Mouse (Mus musculus) embryonic facial prominence, embryonic 12.5 days (tissue): Measurements from ENCODE around the gene Notum. TPM values are rescaled to one million over a fixed set of nuclear protein-coding genes. Genes with fewer than 3 reads are reported as not detected.

Experiments used
- ATAC-seq: fragments of 200-750 bp; cut with Nextera tagmentation; 2 replicates; pipeline ENCODE4 v1.8.0; 2017; ENCODE audit not compliant: insufficient number of reproducible peaks, insufficient read depth, low FRiP score, low TSS enrichment
- H3K27ac ChIP-seq: fragments of 300-500 bp; sonication (generic); 2 replicates; pipeline ENCODE4 v1.5.1; 2016; ENCODE audit warnings: mild to moderate bottlenecking
- H3K27me3 ChIP-seq: fragments of 300-500 bp; sonication (generic); 2 replicates; pipeline ENCODE4 v1.6.1; 2016; ENCODE audit warnings: mild to moderate bottlenecking, moderate library complexity
- H3K36me3 ChIP-seq: fragments of 300-500 bp; sonication (generic); 2 replicates; pipeline ENCODE4 v1.6.1; 2016; ENCODE audit warnings: mild to moderate bottlenecking
- H3K4me1 ChIP-seq: fragments of 300-500 bp; sonication (generic); 2 replicates; pipeline ENCODE4 v1.6.1; 2016
- H3K4me2 ChIP-seq: fragments of 300-500 bp; sonication (generic); replicated peaks from 2 replicates; pipeline ENCODE4 v1.6.1; 2016; ENCODE audit warnings: mild to moderate bottlenecking, moderate library complexity
- H3K4me3 ChIP-seq: fragments of 300-500 bp; sonication (generic); 2 replicates; pipeline ENCODE4 v1.5.1; 2016; ENCODE audit warnings: mild to moderate bottlenecking
- H3K9ac ChIP-seq: fragments of 300-500 bp; sonication (generic); 2 replicates; pipeline ENCODE4 v1.6.1; 2016; ENCODE audit warnings: mild to moderate bottlenecking, moderate library complexity
- H3K9me3 ChIP-seq: fragments of 300-500 bp; sonication (generic); 2 replicates; pipeline ENCODE4 v1.6.1; 2016; ENCODE audit warnings: mild to moderate bottlenecking, moderate library complexity
- WGBS: fragments of 180-500 bp; shearing (Covaris S2); methylation state at CpG from one replicate; pipeline ENCODE4 v1.1.7; 2016; 5-methylcytosine and 5-hydroxymethylcytosine counted together
- polyA plus RNA-seq: library from polyadenylated mRNA; unstranded; fragments of >200 nt; fragmentation: Nextera tagmentation; extraction: Ambion mirVana; gene quantifications from 2 replicates; pipeline ENCODE4 v1.2.1, GENCODE M21; 2016

Gene Notum
- polyA plus RNA-seq, 1 experiment from 2014 or later: 6.3 TPM

- Histone ChIP-seq H3K36me3 (peaks cover 53% of the 10 kb centered on the region), H3K4me1 (peaks cover 20% of the 10 kb centered on the region), H3K9ac (peak within 1 kb of the TSS; percentile 76), H3K27me3 (no peaks in the 10 kb centered on the region), H3K4me2 (peak within 1 kb of the TSS; percentile 99), H3K27ac (peak within 1 kb of the TSS; percentile 63), H3K9me3 (no peaks in the 10 kb centered on the region), H3K4me3 (peak within 1 kb of the TSS; percentile 91)
- WGBS: 31% methylated on average over 5 of the region's 5 CpGs
- ATAC-seq: no peak
Measured at GRCm38 (mm10) chr11:120625152-120625775, 35.7 kb downstream of the Notum start, which contains the start of gene Sirt7. Gene Sirt7, minus strand, starts transcription at chr11:120625240.

- ATAC-seq: 0 out of 2 replicates have a peak, but pooled peaks have one; percentile 59
- Histone ChIP-seq H3K4me2 (peak overlapping the region; percentile 99), H3K27me3 (no peaks in the 10 kb centered on the region), H3K36me3 (peaks cover 58% of the 10 kb centered on the region), H3K27ac (peak overlapping the region; percentile 63), H3K9ac (peak overlapping the region; percentile 76), H3K9me3 (no peaks in the 10 kb centered on the region), H3K4me3 (peak overlapping the region; percentile 91), H3K4me1 (peaks cover 14% of the 10 kb centered on the region)
- 0% methylated on average over 46 of the region's 53 CpGs for WGBS
Measured at GRCm38 (mm10) chr11:120624680-120625111, 36.3 kb downstream of the Notum start.

- Histone ChIP-seq H3K9me3 (no peaks in the 10 kb centered on the region), H3K36me3 (peaks cover 58% of the 10 kb centered on the region), H3K9ac (peak overlapping the region; percentile 76), H3K27ac (peak overlapping the region; percentile 63), H3K4me1 (peaks cover 13% of the 10 kb centered on the region), H3K4me3 (peak overlapping the region; percentile 91), H3K4me2 (peak overlapping the region; percentile 99), H3K27me3 (no peaks in the 10 kb centered on the region)
- 13% methylated on average over 30 of the region's 30 CpGs for WGBS
- ATAC-seq: peak; percentile 41; the same call in 1 of the 2 replicates
Measured at GRCm38 (mm10) chr11:120623961-120624679, 36.9 kb downstream of the Notum start.

GRCm38 (mm10) chr11:120622805-120623204 lies 38.2 kb downstream of the Notum start:
- Histone ChIP-seq H3K27me3 (no peaks in the 10 kb centered on the region), H3K27ac (no peak overlapping the region), H3K9me3 (no peaks in the 10 kb centered on the region), H3K4me1 (peaks cover 13% of the 10 kb centered on the region), H3K36me3 (peaks cover 63% of the 10 kb centered on the region), H3K9ac (no peak overlapping the region), H3K4me3 (no peak overlapping the region), H3K4me2 (no peak overlapping the region)
- WGBS: 91% methylated on average over 6 of the region's 6 CpGs
- ATAC-seq: no peak

GRCm38 (mm10) chr11:120620195-120620594 lies 40.8 kb downstream of the Notum start:
- H3K4me3 ChIP-seq: no peak overlapping the region
- no peak overlapping the region for H3K9ac ChIP-seq
- no peaks in the 10 kb centered on the region for H3K27me3 ChIP-seq
- ATAC-seq: no peak
- WGBS: 92% methylated on average over 14 of the region's 14 CpGs
- H3K36me3 ChIP-seq: peaks cover 54% of the 10 kb centered on the region
- H3K4me1 ChIP-seq: peaks cover 19% of the 10 kb centered on the region
- H3K27ac ChIP-seq: no peak overlapping the region
- H3K4me2 ChIP-seq: no peak overlapping the region
- no peaks in the 10 kb centered on the region for H3K9me3 ChIP-seq

GRCm38 (mm10) chr11:120618619-120619535 lies 42.1 kb downstream of the Notum start:
- Histone ChIP-seq H3K36me3 (peaks cover 63% of the 10 kb centered on the region), H3K4me2 (no peak overlapping the region), H3K9ac (no peak overlapping the region), H3K4me3 (0 out of 2 replicates have a peak overlapping the region, but pooled peaks have one; percentile 80), H3K27me3 (no peaks in the 10 kb centered on the region), H3K4me1 (peaks cover 14% of the 10 kb centered on the region), H3K27ac (no peak overlapping the region), H3K9me3 (no peaks in the 10 kb centered on the region)
- no peak for ATAC-seq
- WGBS: 92% methylated on average over 25 of the region's 25 CpGs

- WGBS: under 1% methylated on average over 56 of the region's 56 CpGs
- Histone ChIP-seq H3K27me3 (no peaks in the 10 kb centered on the region), H3K4me2 (peak within 1 kb of the TSS; percentile 78), H3K4me3 (peak within 1 kb of the TSS; percentile 80), H3K4me1 (peaks cover 10% of the 10 kb centered on the region), H3K36me3 (peaks cover 67% of the 10 kb centered on the region), H3K9ac (peak within 1 kb of the TSS; percentile 75), H3K27ac (peak within 1 kb of the TSS; percentile 60), H3K9me3 (no peaks in the 10 kb centered on the region)
- peak; percentile 85 for ATAC-seq
Measured at GRCm38 (mm10) chr11:120617519-120618112, 43.4 kb downstream of the Notum start, which contains the start of gene Pcyt2. Gene Pcyt2, minus strand, starts transcription at chr11:120617936.

- peaks cover 67% of the 10 kb centered on the region for H3K36me3 ChIP-seq
- ATAC-seq: no peak
- peak overlapping the region; percentile 78 for H3K4me2 ChIP-seq
- no peaks in the 10 kb centered on the region for H3K9me3 ChIP-seq
- peak overlapping the region; percentile 80 for H3K4me3 ChIP-seq
- H3K9ac ChIP-seq: peak overlapping the region; percentile 75
- no peak overlapping the region; the same call in 1 of the 2 replicates for H3K27ac ChIP-seq
- H3K4me1 ChIP-seq: peaks cover 10% of the 10 kb centered on the region
- no peaks in the 10 kb centered on the region for H3K27me3 ChIP-seq
- WGBS: 50% methylated on average over 4 of the region's 4 CpGs
Measured at GRCm38 (mm10) chr11:120616617-120617294, 44.2 kb downstream of the Notum start.

GRCm38 (mm10) chr11:120615606-120616203 lies 45.3 kb downstream of the Notum start:
- no peak overlapping the region for H3K4me2 ChIP-seq

GRCm38 (mm10) chr11:120615167-120615566 lies 45.8 kb downstream of the Notum start:
- Histone ChIP-seq H3K36me3 (peaks cover 71% of the 10 kb centered on the region), H3K9me3 (no peaks in the 10 kb centered on the region), H3K27me3 (no peaks in the 10 kb centered on the region), H3K4me3 (no peak overlapping the region), H3K9ac (no peak overlapping the region), H3K4me2 (no peak overlapping the region), H3K27ac (no peak overlapping the region), H3K4me1 (peaks cover 10% of the 10 kb centered on the region)
- 87% methylated on average over 6 of the region's 6 CpGs for WGBS
- ATAC-seq: no peak

More at GRCm38 (mm10) chr11:120615606-120616203, 45.3 kb downstream of the Notum start:
- no peak overlapping the region for H3K27ac ChIP-seq
- no peaks in the 10 kb centered on the region for H3K27me3 ChIP-seq
- H3K4me1 ChIP-seq: peaks cover 10% of the 10 kb centered on the region
- peaks cover 71% of the 10 kb centered on the region for H3K36me3 ChIP-seq
- 95% methylated on average over 11 of the region's 11 CpGs for WGBS
- ATAC-seq: no peak; the same call in 1 of the 2 replicates
- H3K4me3 ChIP-seq: no peak overlapping the region
- no peak overlapping the region for H3K9ac ChIP-seq
- no peaks in the 10 kb centered on the region for H3K9me3 ChIP-seq
